Mouse (Mus musculus) layer of hippocampus, postnatal 10 days (tissue): ENCODE data around the gene Olfr1358. TPM values are rescaled to one million over a fixed set of nuclear protein-coding genes. Genes with fewer than 3 reads are reported as not detected.

Experiments used
- DNase-seq, 2 experiments: peaks; one replicate each; pipeline ENCODE4 v3.0.0; 2021; ENCODE audit warnings: low spot score in 2 of 2
- microRNA-seq, 2 experiments: library from miRNA; unstranded; fragments of <30 nt; microRNA quantifications; one replicate each; pipeline ENCODE4 v1.2.0; 2021
- total RNA-seq, 2 experiments: library from RNA; stranded (reverse); gene quantifications; 2 replicates each; pipeline ENCODE4 v1.2.3; 2021

Olfr1358 gene
- total RNA-seq, 2 experiments from 2014 or later = not detected

GRCm38 (mm10) chr10:78569191-78569590 is 52.0 kb downstream of the Olfr1358 start:
- no peak for DNase-seq

- no peak for DNase-seq
These were observed 52.5 kb downstream of the Olfr1358 start for GRCm38 (mm10) chr10:78569686-78570085.

Small RNA genes lying within 50 kb of the gene (microRNA-seq; reads per million reads assigned to microRNA genes)
- 0 reads per million in 2 experiments for gene Gm27541

Other genes with a start within 250 kb of the Olfr1358 start
- 100 to 1,000 TPM; 247 to 258 TPM for gene Agpat3, start 164.9 kb upstream of the Olfr1358 start, total RNA-seq
- gene Rrp1, start 104.4 kb upstream of the Olfr1358 start, total RNA-seq = 100 to 1,000 TPM; 316 to 337 TPM
- 10 to 100 TPM; 37.4 to 38.2 TPM for gene Cstb, start 91.8 kb upstream of the Olfr1358 start, total RNA-seq
- gene Pdxk, start 52.5 kb upstream of the Olfr1358 start, total RNA-seq = 10 to 100 TPM; 57.3 to 58.6 TPM
- 10 to 100 TPM; 19.7 to 21.6 TPM for gene Ilvbl, start 56.9 kb downstream of the Olfr1358 start, total RNA-seq
- gene Syde1, start 74.5 kb downstream of the Olfr1358 start, total RNA-seq = 1 to 10 TPM; 4.8 to 6.2 TPM
- gene Olfr1357, start 100.6 kb downstream of the Olfr1358 start, total RNA-seq = not detected
- gene Casp14, start 200.9 kb downstream of the Olfr1358 start, total RNA-seq = not detected
- gene Ccdc105, start 235.6 kb downstream of the Olfr1358 start, total RNA-seq = not detected